Mouse (Mus musculus) bone marrow, adult 2 months (tissue): ENCODE data around the gene Gm49380. TPM values are rescaled to one million over a fixed set of nuclear protein-coding genes. Genes with fewer than 3 reads are reported as not detected.

Experiments
- H3K27ac ChIP-seq: fragments of 200-500 bp; 2 replicates; pipeline ENCODE4 v1.5.1; 2012; ENCODE audit warnings: low read depth, mild to moderate bottlenecking, control low read depth, inconsistent platforms, low read length; ENCODE audit not compliant: control insufficient read depth, poor library complexity, insufficient read depth
- H3K4me1 ChIP-seq: fragments of 200-500 bp; 2 replicates; pipeline ENCODE4 v1.6.1; 2011; ENCODE audit warnings: low read length; ENCODE audit not compliant: control insufficient read depth, insufficient read depth
- H3K4me3 ChIP-seq: fragments of 200-500 bp; replicated peaks from 2 replicates; pipeline ENCODE3; 2011; ENCODE audit warnings: mild to moderate bottlenecking, low read depth, low read length, control low read depth; ENCODE audit not compliant: control insufficient read depth
- CTCF ChIP-seq: fragments of 200-500 bp; IDR thresholded peaks from 2 replicates; pipeline ENCODE4 v1.5.1; 2011; ENCODE audit warnings: low read length, control low read depth; ENCODE audit not compliant: control insufficient read depth, insufficient read depth
- POLR2A ChIP-seq: fragments of 200-500 bp; IDR thresholded peaks from 2 replicates; pipeline ENCODE4 v1.6.1; 2011; ENCODE audit warnings: low read depth, mild to moderate bottlenecking, control low read depth, low read length, borderline replicate concordance; ENCODE audit not compliant: control insufficient read depth
- WGBS: fragments of 180-500 bp; shearing (Covaris S2); methylation state at CpG from one replicate; pipeline ENCODE4 v1.1.7; 2018; 5-methylcytosine and 5-hydroxymethylcytosine counted together
- polyA plus RNA-seq: library from polyadenylated mRNA; stranded (reverse); fragments of >200 nt; gene quantifications from 2 replicates; pipeline ENCODE4 v1.2.4, GENCODE M21; 2011; ENCODE audit warnings: low replicate concordance; ENCODE audit not compliant: missing spikeins, insufficient read depth, insufficient read length

Gm49380 gene
- polyA plus RNA-seq, 1 experiment, result not detected

GRCm38 (mm10) chr9:44107110-44107509 is 6.2 kb downstream of the Gm49380 start, which contains the start of gene C1qtnf5:
TSS of gene C1qtnf5 (plus strand) at chr9:44107245.
- TF ChIP-seq POLR2A (no peak), CTCF (no peak)
- Histone ChIP-seq H3K4me3 (no peak within 1 kb of the TSS), H3K4me1 (peaks cover 1% of the 10 kb centered on the region; the same call in 1 of the 2 replicates), H3K27ac (no peak within 1 kb of the TSS)
- 88% methylated on average over 8 of the region's 8 CpGs for WGBS

- H3K4me1 ChIP-seq, result peaks cover 1% of the 10 kb centered on the region; the same call in 1 of the 2 replicates
- 88% methylated on average over 4 of the region's 4 CpGs for WGBS
- TF ChIP-seq CTCF, result no peak
- TF ChIP-seq POLR2A, result no peak
- H3K4me3 ChIP-seq, result no peak overlapping the region
- no peak overlapping the region for H3K27ac ChIP-seq
Observed at GRCm38 (mm10) chr9:44106596-44106995, 6.7 kb downstream of the Gm49380 start.

GRCm38 (mm10) chr9:44106182-44106581 is 7.1 kb downstream of the Gm49380 start:
- no peak for TF ChIP-seq CTCF
- no peak for TF ChIP-seq POLR2A
- WGBS, result 94% methylated on average over 7 of the region's 7 CpGs
- Histone ChIP-seq H3K4me3 (no peak overlapping the region), H3K27ac (no peak overlapping the region), H3K4me1 (peaks cover 1% of the 10 kb centered on the region; the same call in 1 of the 2 replicates)

GRCm38 (mm10) chr9:44105781-44106180 is 7.5 kb downstream of the Gm49380 start:
- WGBS, result 64% methylated on average over 10 of the region's 10 CpGs
- Histone ChIP-seq H3K4me3 (no peak overlapping the region), H3K27ac (no peak overlapping the region), H3K4me1 (peaks cover 1% of the 10 kb centered on the region; the same call in 1 of the 2 replicates)
- no peak for TF ChIP-seq CTCF

GRCm38 (mm10) chr9:44104881-44105280 is 8.4 kb downstream of the Gm49380 start:
- TF ChIP-seq CTCF (no peak), POLR2A (no peak)
- peaks cover 1% of the 10 kb centered on the region; the same call in 1 of the 2 replicates for H3K4me1 ChIP-seq
- peak overlapping the region; percentile 57 for H3K27ac ChIP-seq
- WGBS, result 71% methylated on average over 7 of the region's 7 CpGs
- H3K4me3 ChIP-seq, result no peak overlapping the region

GRCm38 (mm10) chr9:44101490-44101889 is 11.8 kb downstream of the Gm49380 start, which contains the start of gene Mfrp:
TSS of gene Mfrp (plus strand) at chr9:44101729.
- no peak for TF ChIP-seq CTCF
- TF ChIP-seq POLR2A, result no peak
- WGBS, result 95% methylated on average over 9 of the region's 9 CpGs
- Histone ChIP-seq H3K4me1 (peaks cover 1% of the 10 kb centered on the region; the same call in 1 of the 2 replicates), H3K4me3 (no peak within 1 kb of the TSS), H3K27ac (no peak within 1 kb of the TSS)

- no peaks in the 10 kb centered on the region; the same call in 1 of the 2 replicates for H3K4me1 ChIP-seq
- WGBS, result 84% methylated on average over 9 of the region's 9 CpGs
- H3K27ac ChIP-seq, result no peak overlapping the region
- no peak for TF ChIP-seq CTCF
- no peak for TF ChIP-seq POLR2A
- H3K4me3 ChIP-seq, result no peak overlapping the region
Observed at GRCm38 (mm10) chr9:44096536-44096935, 16.8 kb downstream of the Gm49380 start.

GRCm38 (mm10) chr9:44095781-44096180 is 17.5 kb downstream of the Gm49380 start:
- no peak overlapping the region for H3K4me3 ChIP-seq
- H3K4me1 ChIP-seq, result no peaks in the 10 kb centered on the region; the same call in 1 of the 2 replicates
- 84% methylated on average over 9 of the region's 9 CpGs for WGBS
- TF ChIP-seq CTCF, result no peak
- no peak for TF ChIP-seq POLR2A
- H3K27ac ChIP-seq, result no peak overlapping the region

- 18% methylated on average over 3 of the region's 3 CpGs for WGBS
- TF ChIP-seq POLR2A (no peak), CTCF (no peak)
- no peaks in the 10 kb centered on the region; the same call in 1 of the 2 replicates for H3K4me1 ChIP-seq
- no peak overlapping the region for H3K4me3 ChIP-seq
- no peak overlapping the region for H3K27ac ChIP-seq
Observed at GRCm38 (mm10) chr9:44094737-44095136, 18.6 kb downstream of the Gm49380 start.
